Mouse (Mus musculus): ENCODE measurements at regions not wholly inside any gene's neighbourhood (a gene's known extent, or its start where the extent isn't known, plus 50 kb on each side); places are given as distances from the start of the nearest gene placed in this dataset.

GRCm38 (mm10) chr14:105511826-105512225 lies 253.5 kb downstream of the Ndfip2 start:
- no peak for TF ChIP-seq EP300 (IDR thresholded peaks at IDR 0.05; ENCODE audit: low read length)
- TF ChIP-seq CHD1 (IDR thresholded peaks at IDR 0.05; ENCODE audit: low read depth, low read length) = no peak
- TF ChIP-seq JUN (IDR thresholded peaks at IDR 0.05; ENCODE audit: insufficient read depth, low read depth, low read length) = no peak

Measured in CH12.LX (cell line).